Mouse (Mus musculus): ENCODE data around the gene Gm9970. TPM values are rescaled to one million over a fixed set of nuclear protein-coding genes. Genes with fewer than 3 reads are reported as not detected.
A peak's percentile ranks its signal among the peaks of the same experiment; 100 is the strongest.
"Not testable (repeated sequence)": the region's sequence is repeated elsewhere in the genome, so short reads cannot be mapped to it uniquely, and the experiment has no call there.

Gene Gm9970
- polyA plus RNA-seq, 1 experiment from 2014 or later: 1.4 TPM

DNA sequence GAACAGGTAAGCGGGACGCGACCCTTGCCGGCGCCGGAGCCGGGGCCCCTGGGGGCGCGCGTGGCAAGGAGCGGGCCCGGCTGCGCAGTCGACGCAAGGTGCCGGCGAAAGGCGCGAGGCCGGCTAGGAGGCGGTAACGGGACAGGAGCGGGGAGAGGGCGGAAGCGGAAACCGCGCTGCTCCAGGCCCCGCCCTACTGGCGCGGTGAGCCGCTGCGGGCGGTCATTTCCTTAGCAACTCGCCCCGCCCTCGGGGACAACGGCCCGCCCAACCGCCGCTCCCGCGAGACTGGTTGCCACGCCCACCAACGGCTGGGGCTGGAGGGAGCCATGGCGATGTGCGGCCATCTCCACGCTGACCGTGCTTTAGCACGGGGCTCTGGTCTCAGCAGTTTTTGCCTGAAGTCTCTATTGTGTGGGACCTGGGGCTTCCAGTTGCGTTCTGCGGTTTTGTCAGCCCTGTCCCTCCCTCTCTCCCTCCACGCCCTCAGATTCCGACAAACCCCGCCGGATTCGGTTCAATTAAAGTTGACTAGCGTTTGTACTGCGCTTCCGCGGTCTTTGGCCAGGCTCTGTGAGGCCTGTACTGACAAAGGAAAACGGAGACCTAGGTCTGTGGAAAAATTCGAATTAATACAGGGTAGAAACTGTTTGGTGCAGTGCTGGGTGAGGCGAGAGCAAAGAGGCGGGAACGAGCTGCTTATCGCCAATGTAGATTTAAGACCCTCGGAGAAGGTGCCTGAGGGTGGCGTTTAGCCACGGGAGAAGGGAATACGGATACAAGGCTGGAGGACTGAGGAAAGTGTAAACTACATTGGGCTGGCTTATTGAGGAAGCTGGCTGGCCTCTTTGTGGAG, 20.4 kb downstream of the Gm9970 start, which contains the start of gene Ppm1g:
TSS of gene Ppm1g (minus strand) at position 240 of the 856 bp plus-strand sequence.
- under 1% methylated on average over 69 of the region's 70 CpGs for WGBS

DNA sequence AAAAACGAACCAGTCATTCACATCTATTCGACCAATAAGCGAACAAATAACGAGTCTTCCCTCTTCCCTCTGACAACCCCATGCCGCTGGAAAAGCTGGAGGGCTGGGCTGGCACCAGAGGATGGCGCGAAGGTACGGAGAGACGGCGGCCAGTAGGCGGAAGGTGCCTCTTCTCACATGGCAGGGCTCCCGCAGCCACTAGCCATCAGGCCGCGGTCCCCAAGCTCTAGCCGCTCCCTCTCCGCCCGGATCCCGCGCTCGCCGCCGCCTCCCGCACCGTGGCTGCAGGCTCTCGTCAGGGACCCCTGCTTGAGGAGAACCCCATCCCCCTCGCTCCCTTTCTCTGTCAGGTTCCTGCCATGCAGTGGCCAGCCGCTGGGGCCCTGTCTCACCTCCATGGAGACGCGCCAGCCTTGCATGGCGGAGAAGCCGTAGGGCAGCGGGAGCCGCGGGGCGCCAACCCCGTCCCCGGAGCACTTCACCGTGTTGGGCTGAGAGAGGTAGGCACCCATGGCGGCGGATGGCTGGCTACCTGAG, 21.1 kb downstream of the Gm9970 start:
- Histone ChIP-seq H3K27ac (replicated peaks) (peak overlapping the region; percentile 94), H3K4me1 (replicated peaks) (peaks cover 26% of the 10 kb centered on the region), H3K4me2 (peak overlapping the region; percentile 66), H3K36me3 (no peaks in the 10 kb centered on the region), H3K9me3 (no peaks in the 10 kb centered on the region), H3K27me3 (no peaks in the 10 kb centered on the region), H3K4me3 (peak overlapping the region; percentile 85), H3K9ac (peak overlapping the region; percentile 80)
- peak; percentile 67; the same call in 1 of the 2 replicates for ATAC-seq (ENCODE audit: low FRiP score, low read depth)
- under 1% methylated on average over 38 of the region's 40 CpGs for WGBS

More for the DNA sequence above, 20.4 kb downstream of the Gm9970 start, which contains the start of gene Ppm1g:
- peak within 1 kb of the TSS; percentile 66 for H3K4me2 ChIP-seq
- peak within 1 kb of the TSS; percentile 80 for H3K9ac ChIP-seq
- peak within 1 kb of the TSS; percentile 94 for H3K27ac ChIP-seq (replicated peaks)
- peak within 1 kb of the TSS; percentile 85 for H3K4me3 ChIP-seq
- H3K36me3 ChIP-seq: no peaks in the 10 kb centered on the region
- peaks cover 26% of the 10 kb centered on the region for H3K4me1 ChIP-seq (replicated peaks)
- peak; percentile 96 for ATAC-seq (ENCODE audit: low FRiP score, low read depth)
- H3K9me3 ChIP-seq: no peaks in the 10 kb centered on the region
- no peaks in the 10 kb centered on the region for H3K27me3 ChIP-seq

DNA sequence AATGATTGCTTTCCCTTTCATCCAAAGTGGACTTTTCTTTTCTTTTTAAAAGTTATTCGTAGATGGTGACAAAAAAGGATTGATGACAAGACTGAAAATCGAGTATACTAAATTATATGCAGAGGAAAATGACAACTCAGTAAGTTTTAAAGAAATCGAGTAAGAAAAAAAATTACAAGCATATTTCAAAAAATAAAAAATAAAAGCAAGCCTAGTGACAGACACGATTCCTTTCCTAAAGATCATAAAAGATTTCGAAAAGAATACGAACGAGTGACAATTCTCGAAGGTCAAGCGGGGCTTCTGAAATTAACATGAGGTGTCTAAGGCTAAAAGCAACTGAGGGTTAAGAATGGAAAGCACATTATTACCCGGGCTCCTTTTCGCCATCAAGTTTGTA, 21.6 kb downstream of the Gm9970 start:
- WGBS: 1% methylated on average over 11 of the region's 11 CpGs
- no peaks in the 10 kb centered on the region for H3K36me3 ChIP-seq
- no peaks in the 10 kb centered on the region for H3K9me3 ChIP-seq
- H3K4me3 ChIP-seq: peak overlapping the region; percentile 85
- H3K27me3 ChIP-seq: no peaks in the 10 kb centered on the region
- peaks cover 26% of the 10 kb centered on the region for H3K4me1 ChIP-seq (replicated peaks)
- H3K4me2 ChIP-seq: peak overlapping the region; percentile 66
- peak overlapping the region; percentile 94 for H3K27ac ChIP-seq (replicated peaks)
- peak overlapping the region; percentile 80 for H3K9ac ChIP-seq
- no peak for ATAC-seq (ENCODE audit: low FRiP score, low read depth)

DNA sequence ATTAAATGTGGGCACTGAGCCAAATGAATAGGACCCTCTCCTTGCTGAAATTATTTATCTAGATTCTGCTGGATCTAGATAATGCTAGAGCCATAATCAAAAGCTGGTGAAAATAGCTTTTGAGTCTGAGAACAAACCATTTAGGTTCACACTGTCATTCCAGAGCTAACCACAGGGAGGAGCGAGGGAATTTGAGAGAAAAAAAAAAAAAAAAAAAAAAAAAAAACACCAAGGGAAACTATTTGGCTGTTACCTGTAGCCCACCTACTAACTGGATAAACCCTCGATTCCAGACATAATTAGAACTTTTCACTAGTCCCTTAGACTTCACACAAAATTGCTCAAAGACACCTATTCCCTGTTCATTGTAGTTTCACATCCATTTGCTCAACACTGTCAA, 22.0 kb downstream of the Gm9970 start:
- WGBS: 1% methylated on average over 2 of the region's 2 CpGs

DNA sequence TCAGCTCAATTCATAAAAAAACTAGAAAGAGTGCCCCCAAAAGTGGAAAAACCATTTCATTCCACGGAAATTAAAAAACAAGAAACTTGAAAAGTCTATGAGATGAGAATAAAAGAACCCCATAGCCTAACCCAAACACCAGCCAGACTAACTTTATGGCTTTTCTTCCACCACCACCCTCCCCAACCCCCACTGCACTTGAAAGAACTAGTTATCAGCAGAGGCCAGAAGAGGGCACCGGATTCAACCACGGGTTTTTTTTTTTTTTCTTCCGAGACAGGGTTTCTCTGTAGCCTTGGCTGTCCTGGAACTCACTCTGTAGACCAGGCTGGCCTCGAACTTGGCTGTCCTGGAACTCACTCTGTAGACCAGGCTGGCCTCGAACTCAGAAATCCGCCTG, 22.7 kb downstream of the Gm9970 start:
- no peaks in the 10 kb centered on the region for H3K36me3 ChIP-seq
- H3K9me3 ChIP-seq: no peaks in the 10 kb centered on the region
- peak overlapping the region; percentile 66 for H3K4me2 ChIP-seq
- no peaks in the 10 kb centered on the region for H3K27me3 ChIP-seq
- no peak overlapping the region for H3K9ac ChIP-seq
- H3K4me3 ChIP-seq: no peak overlapping the region
- no peak overlapping the region for H3K27ac ChIP-seq (replicated peaks)
- peaks cover 26% of the 10 kb centered on the region for H3K4me1 ChIP-seq (replicated peaks)
- ATAC-seq (ENCODE audit: low FRiP score, low read depth): no peak
- WGBS: 62% methylated on average over 7 of the region's 7 CpGs

More for the DNA sequence above, 22.0 kb downstream of the Gm9970 start:
- no peak for ATAC-seq (ENCODE audit: low FRiP score, low read depth)
- H3K4me3 ChIP-seq: peak overlapping the region; percentile 85
- peak overlapping the region; percentile 66 for H3K4me2 ChIP-seq
- no peaks in the 10 kb centered on the region for H3K36me3 ChIP-seq
- no peak overlapping the region for H3K27ac ChIP-seq (replicated peaks)
- peaks cover 26% of the 10 kb centered on the region for H3K4me1 ChIP-seq (replicated peaks)
- H3K9ac ChIP-seq: peak overlapping the region; percentile 27; the same call in 1 of the 2 replicates
- no peaks in the 10 kb centered on the region for H3K27me3 ChIP-seq
- no peaks in the 10 kb centered on the region for H3K9me3 ChIP-seq

DNA sequence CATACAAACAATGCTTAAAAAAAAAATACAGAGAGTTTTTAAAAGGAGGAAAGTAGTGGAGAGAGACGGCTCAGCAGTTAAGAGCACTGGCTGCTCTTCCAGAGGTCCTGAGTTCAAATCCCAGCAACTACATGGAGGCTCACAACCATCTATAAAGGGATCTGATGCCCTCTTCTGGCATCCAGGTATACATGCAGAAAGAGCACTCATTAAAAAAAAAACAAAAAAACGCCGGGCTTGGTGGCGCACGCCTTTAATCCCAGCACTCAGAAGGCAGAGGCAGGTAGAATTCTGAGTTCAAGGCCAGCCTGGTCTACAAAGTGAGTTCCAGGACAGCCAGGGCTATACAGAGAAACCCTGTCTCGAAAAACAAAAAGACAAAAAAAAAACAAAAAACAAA, 24.5 kb downstream of the Gm9970 start:
- 95% methylated on average over 6 of the region's 6 CpGs for WGBS

DNA sequence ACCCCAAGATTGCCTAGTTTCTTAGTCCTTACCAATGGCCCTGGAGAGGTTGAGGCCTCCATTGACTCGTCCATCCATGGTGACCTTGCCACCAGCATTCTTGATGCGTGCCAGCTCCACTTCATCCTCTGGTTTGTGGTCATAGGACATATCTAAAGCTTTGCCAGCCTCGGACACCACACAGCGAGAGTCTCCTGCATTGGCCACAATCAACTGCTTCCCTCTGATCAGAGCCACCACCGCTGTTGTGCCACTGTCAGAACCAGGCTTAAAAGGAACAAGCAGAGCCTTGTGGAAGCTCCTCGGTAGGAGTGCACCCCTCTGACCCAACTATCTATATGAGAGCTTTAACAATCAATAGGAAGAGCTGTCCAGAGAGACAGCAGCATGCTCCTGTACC, 36.6 kb downstream of the Gm9970 start:
- no peak for ATAC-seq (ENCODE audit: low FRiP score, low read depth)
- Histone ChIP-seq H3K4me1 (replicated peaks) (peaks cover 24% of the 10 kb centered on the region), H3K9me3 (0 out of 2 replicates have a peak, but pooled peaks cover 4% of the 10 kb centered on the region), H3K4me3 (no peak overlapping the region), H3K9ac (no peak overlapping the region), H3K27me3 (no peaks in the 10 kb centered on the region), H3K27ac (replicated peaks) (no peak overlapping the region), H3K36me3 (peaks cover 63% of the 10 kb centered on the region), H3K4me2 (no peak overlapping the region)
- 94% methylated on average over 6 of the region's 6 CpGs for WGBS

More for the DNA sequence above, 24.5 kb downstream of the Gm9970 start:
- not testable (repeated sequence) for H3K4me3 ChIP-seq; H3K27me3 ChIP-seq; ATAC-seq (ENCODE audit: low FRiP score, low read depth); H3K27ac ChIP-seq (replicated peaks); H3K9ac ChIP-seq; H3K9me3 ChIP-seq; H3K4me2 ChIP-seq; H3K36me3 ChIP-seq
- H3K4me1 ChIP-seq (replicated peaks): peaks cover 17% of the 10 kb centered on the region

DNA sequence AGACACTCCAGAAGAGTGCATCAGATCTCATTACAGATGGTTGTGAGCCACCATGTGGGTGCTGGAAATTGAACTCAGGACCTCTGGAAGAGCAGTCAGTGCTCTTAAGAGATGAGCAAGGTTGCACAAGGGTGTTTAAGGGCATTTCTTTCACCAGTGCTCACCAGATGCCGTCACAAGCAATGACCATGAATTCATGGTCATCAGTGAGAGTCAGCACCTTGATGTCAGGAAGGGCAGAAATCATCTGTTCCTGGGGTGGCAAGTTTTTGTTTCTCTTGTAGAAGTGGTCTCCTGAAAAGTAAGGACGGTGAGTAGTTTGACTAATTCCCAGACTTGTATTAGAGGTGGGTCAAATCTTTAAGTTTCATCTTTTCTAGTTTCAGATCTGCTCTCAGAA, 37.2 kb downstream of the Gm9970 start:
- ATAC-seq (ENCODE audit: low FRiP score, low read depth): no peak
- H3K27ac ChIP-seq (replicated peaks): no peak overlapping the region
- peaks cover 69% of the 10 kb centered on the region for H3K36me3 ChIP-seq
- 0 out of 2 replicates have a peak, but pooled peaks cover 4% of the 10 kb centered on the region for H3K9me3 ChIP-seq
- H3K4me1 ChIP-seq (replicated peaks): peaks cover 24% of the 10 kb centered on the region
- WGBS: 84% methylated on average over 2 of the region's 2 CpGs
- H3K27me3 ChIP-seq: no peaks in the 10 kb centered on the region
- no peak overlapping the region for H3K4me2 ChIP-seq
- H3K4me3 ChIP-seq: no peak overlapping the region
- H3K9ac ChIP-seq: no peak overlapping the region

DNA sequence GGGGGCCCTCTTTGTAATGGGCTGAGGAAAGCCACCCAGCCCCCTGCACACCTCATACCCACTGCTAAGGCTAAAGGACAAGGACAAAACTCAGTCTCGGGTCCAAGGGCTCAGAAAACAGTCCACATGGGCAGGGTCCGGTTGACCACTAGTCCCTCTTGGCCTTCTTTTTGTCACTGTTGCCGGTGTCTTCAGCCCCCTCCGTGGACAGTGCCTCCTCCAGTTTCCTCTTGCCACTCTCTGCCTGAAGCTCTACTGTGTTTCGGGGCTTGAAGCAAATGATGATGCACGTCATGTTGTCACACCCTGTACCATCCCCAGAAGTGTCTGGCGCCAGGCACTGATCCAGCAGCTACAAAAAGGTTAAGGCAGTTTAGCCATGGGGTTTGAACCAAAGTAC, 38.1 kb downstream of the Gm9970 start:
- no peak overlapping the region for H3K9ac ChIP-seq
- ATAC-seq (ENCODE audit: low FRiP score, low read depth): no peak
- H3K4me1 ChIP-seq (replicated peaks): peaks cover 24% of the 10 kb centered on the region
- 84% methylated on average over 7 of the region's 7 CpGs for WGBS
- H3K4me3 ChIP-seq: peak overlapping the region; percentile 84; the same call in 1 of the 2 replicates
- peaks cover 74% of the 10 kb centered on the region for H3K36me3 ChIP-seq
- no peaks in the 10 kb centered on the region for H3K27me3 ChIP-seq
- H3K9me3 ChIP-seq: 0 out of 2 replicates have a peak, but pooled peaks cover 4% of the 10 kb centered on the region
- peak overlapping the region; percentile 60 for H3K4me2 ChIP-seq
- H3K27ac ChIP-seq (replicated peaks): peak overlapping the region; percentile 87

DNA sequence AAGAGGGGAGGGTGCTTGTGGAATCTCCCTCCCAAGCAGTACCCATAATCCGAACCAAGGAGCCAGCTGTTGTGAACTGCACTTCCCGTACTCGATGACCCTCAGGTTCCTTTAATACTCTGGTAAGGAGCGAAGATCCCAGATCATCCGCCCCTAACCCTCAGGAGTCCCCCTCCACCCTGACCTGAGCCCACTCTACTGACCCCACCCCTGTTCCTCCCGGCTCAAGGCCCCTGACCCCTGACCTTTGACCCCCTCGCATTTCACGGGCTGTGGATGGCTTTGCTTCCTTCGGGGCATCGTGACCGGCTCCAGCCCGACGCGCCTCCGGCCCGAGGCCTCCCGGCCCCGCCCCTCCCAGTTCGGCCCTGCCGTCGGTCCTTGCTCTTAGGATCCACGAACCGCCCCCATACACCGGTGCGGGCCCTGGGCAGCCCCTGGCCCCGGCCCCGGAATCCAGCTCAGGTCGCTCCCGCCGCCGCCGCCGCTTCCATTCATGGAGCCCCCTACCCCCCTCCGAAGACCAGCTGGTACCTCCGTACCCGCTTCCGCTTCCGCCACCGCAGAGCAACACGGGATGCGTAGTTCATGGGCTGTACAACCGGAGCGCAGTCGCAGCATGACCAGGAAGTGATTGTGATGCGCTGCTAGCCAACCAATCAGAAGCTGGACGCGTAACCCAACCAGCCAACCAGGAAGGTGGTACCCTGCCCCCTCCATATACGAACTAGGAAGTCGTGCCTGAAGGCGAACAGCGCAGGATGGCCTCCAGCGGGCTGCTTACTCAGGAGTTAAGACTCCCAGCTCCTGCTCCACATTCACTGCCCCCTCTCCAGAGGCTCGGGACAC, 39.1 kb downstream of the Gm9970 start, which contains the start of gene Zfp513:
TSS of gene Zfp513 (minus strand) at position 562 of the 849 bp plus-strand sequence.
- H3K9me3 ChIP-seq: 0 out of 2 replicates have a peak, but pooled peaks cover 4% of the 10 kb centered on the region
- under 1% methylated on average over 52 of the region's 53 CpGs for WGBS
- H3K27ac ChIP-seq (replicated peaks): peak within 1 kb of the TSS; percentile 87
- H3K4me1 ChIP-seq (replicated peaks): peaks cover 24% of the 10 kb centered on the region
- peak; percentile 97 for ATAC-seq (ENCODE audit: low FRiP score, low read depth)
- no peaks in the 10 kb centered on the region for H3K27me3 ChIP-seq
- H3K4me3 ChIP-seq: peak within 1 kb of the TSS; percentile 84
- H3K9ac ChIP-seq: peak within 1 kb of the TSS; percentile 87
- peak within 1 kb of the TSS; percentile 81 for H3K4me2 ChIP-seq
- peaks cover 74% of the 10 kb centered on the region for H3K36me3 ChIP-seq

DNA sequence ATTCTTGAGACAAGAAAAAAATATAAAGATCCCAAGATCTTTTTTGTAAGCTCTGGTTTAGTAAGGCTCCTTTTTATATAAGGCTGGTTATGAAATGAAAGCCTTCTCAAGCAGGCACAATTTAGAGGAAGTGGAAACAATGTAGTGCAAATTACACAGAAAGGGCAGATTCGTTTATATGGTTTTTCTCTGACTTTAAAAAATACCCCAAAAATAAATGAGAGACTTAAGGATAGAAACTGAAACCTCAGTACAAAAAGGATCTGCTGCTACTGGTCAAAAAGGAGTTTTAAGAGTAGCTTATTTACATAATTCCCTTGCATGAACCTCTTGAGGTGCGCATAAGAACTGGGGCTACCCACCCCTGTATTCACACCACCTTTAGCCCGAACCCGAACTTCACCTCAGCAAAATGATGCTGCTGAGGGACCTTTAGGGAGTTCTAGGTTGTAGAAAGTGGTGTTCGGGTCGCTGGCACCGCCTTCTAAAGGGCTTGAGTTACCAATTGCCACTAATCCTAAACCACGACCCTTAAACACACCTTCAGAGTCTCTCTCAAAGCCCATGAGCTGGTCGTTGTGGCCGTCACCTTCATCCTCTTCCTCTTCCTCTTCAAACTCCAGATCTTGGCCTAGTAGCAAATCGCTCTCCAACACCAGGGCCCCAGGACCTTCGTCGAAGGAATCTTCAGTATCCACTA, 39.8 kb downstream of the Gm9970 start:
- peak overlapping the region; percentile 87 for H3K27ac ChIP-seq (replicated peaks)
- peaks cover 79% of the 10 kb centered on the region for H3K36me3 ChIP-seq
- H3K4me2 ChIP-seq: peak overlapping the region; percentile 81
- ATAC-seq (ENCODE audit: low FRiP score, low read depth): no peak
- peak overlapping the region; percentile 87 for H3K9ac ChIP-seq
- WGBS: 21% methylated on average over 13 of the region's 13 CpGs
- H3K4me1 ChIP-seq (replicated peaks): peaks cover 24% of the 10 kb centered on the region
- H3K27me3 ChIP-seq: no peaks in the 10 kb centered on the region
- peak overlapping the region; percentile 84 for H3K4me3 ChIP-seq
- 0 out of 2 replicates have a peak, but pooled peaks cover 4% of the 10 kb centered on the region for H3K9me3 ChIP-seq
